Comparison of ENCODE assay signal across 19 mouse cellular contexts in genomic region chr5:81676896-81677295, GRCm38 (mm10).
DNase-seq lines count a peak whose midpoint lies in the region; TF ChIP-seq lines count a peak whose summit lies in the region.
"Had no signal": no experiment of that assay in that cellular context is flagged by ENCODE, and none has a peak within 500 bp of the region (broad histone marks: within the 10 kb centered on the region; RNA-seq: fewer than 3 reads in every experiment).

No protein-coding gene starts in this region.

- no peak overlapping the region for H3K4me3 ChIP-seq in cerebellum, adult 2 months (replicated peaks; ENCODE audit: insufficient read depth, low read depth, low read length)
- H3K4me3 ChIP-seq in heart, embryonic 10.5 days = no peak overlapping the region
- H3K4me3 ChIP-seq: embryonic facial prominence, embryonic 13.5 days; forebrain, embryonic 13.5 days; gastrocnemius, adult 2 months had no signal

- no peaks in the 10 kb centered on the region for H3K9me3 ChIP-seq in heart, embryonic 10.5 days
- H3K9me3 ChIP-seq: embryonic facial prominence, embryonic 13.5 days; forebrain, embryonic 13.5 days had no signal

- no peaks in the 10 kb centered on the region for H3K36me3 ChIP-seq in heart, embryonic 10.5 days
- H3K36me3 ChIP-seq: embryonic facial prominence, embryonic 13.5 days had no signal

- H3K27ac ChIP-seq in cerebellum, adult 2 months (ENCODE audit: insufficient read depth, low read length) = no peak overlapping the region
- H3K27ac ChIP-seq in heart, embryonic 10.5 days = no peak overlapping the region
- H3K27ac ChIP-seq: embryonic facial prominence, embryonic 13.5 days; forebrain, embryonic 13.5 days; gastrocnemius, adult 2 months; hindbrain, embryonic 14.5 days had no signal

- TF ChIP-seq POLR2A in cerebellum, adult 2 months (IDR thresholded peaks at IDR 0.05; ENCODE audit: borderline replicate concordance, insufficient read depth, low read length) = no peak

- TF ChIP-seq CTCF in cerebellum, adult 2 months (IDR thresholded peaks at IDR 0.05; ENCODE audit: borderline replicate concordance, insufficient read depth, low read depth, low read length) = no peak

- H3K27me3 ChIP-seq in cerebellum, adult 2 months (ENCODE audit: control insufficient read depth, insufficient read depth, low read length) = no peaks in the 10 kb centered on the region
- H3K27me3 ChIP-seq in heart, embryonic 10.5 days (ENCODE audit: insufficient read depth, poor library complexity, severe bottlenecking) = no peaks in the 10 kb centered on the region
- H3K27me3 ChIP-seq: embryonic facial prominence, embryonic 13.5 days had no signal

- H3K4me1 ChIP-seq in cerebellum, adult 2 months (ENCODE audit: control insufficient read depth, insufficient read depth, low read length) = no peaks in the 10 kb centered on the region
- H3K4me1 ChIP-seq in heart, embryonic 10.5 days = no peaks in the 10 kb centered on the region
- H3K4me1 ChIP-seq: embryonic facial prominence, embryonic 13.5 days; forebrain, embryonic 13.5 days had no signal

- 82% methylated on average over 1 of the region's 1 CpGs for WGBS in cerebellum, adult 2 months
- WGBS in heart, embryonic 10.5 days = 88% methylated on average over 1 of the region's 1 CpGs

- peak; percentile 62 to 71 for DNase-seq in cerebellum, postnatal 10 days
- no peak for DNase-seq in cerebellum, adult 2 months
- DNase-seq in heart, adult 11 months = peak; percentile 80
- no peak for DNase-seq in heart, embryonic 10.5 days (ENCODE audit: low spot score)
- peak; percentile 8 to 34 for DNase-seq in kidney, postnatal 25 days
- no peak for DNase-seq in kidney, adult 11 months
- peak; percentile 8 for DNase-seq in right cerebral cortex, postnatal 4 days
- DNase-seq in right cerebral cortex, adult 2 months (ENCODE audit: low spot score in 2 of 2) = no peak
- DNase-seq: adrenal gland, adult 2 months; adrenal gland, postnatal 25 days; B cell, adult 2 months; cerebellum, adult 9-11 months; gastrocnemius, adult 2 months; gastrocnemius, postnatal 25 days; heart, postnatal 10 days; heart, postnatal 4 days had no signal

Comparison
In these comparisons a context has a peak if more than half of its experiments do, and no peak if none do; other contexts are left out.
1. DNase-seq: peak in cerebellum, postnatal 10 days (2 of 2), heart, adult 11 months (single experiment), kidney, postnatal 25 days (2 of 2) and right cerebral cortex, postnatal 4 days (single experiment); none in cerebellum, adult 2 months (0 of 2), heart, embryonic 10.5 days (single experiment), kidney, adult 11 months (single experiment) and right cerebral cortex, adult 2 months (0 of 2).